Mouse (Mus musculus) G1E (cell line): ENCODE data around the gene Parn. TPM values are rescaled to one million over a fixed set of nuclear protein-coding genes. Genes with fewer than 3 reads are reported as not detected.

ENCODE experiments used
- ATAC-seq: 2 replicates; pipeline ENCODE4 v1.8.0; 2016; ENCODE audit warnings: mild to moderate bottlenecking; ENCODE audit not compliant: insufficient number of reproducible peaks, poor library complexity, low FRiP score, severe bottlenecking; ENCODE audit errors: extremely low read depth
- DNase-seq: peaks from one replicate; pipeline ENCODE4 v3.0.0; 2012; ENCODE audit warnings: low spot score
- H3K27me3 ChIP-seq: 2 replicates; pipeline ENCODE4 v1.6.1; 2012; ENCODE audit warnings: mild to moderate bottlenecking, low read length, inconsistent platforms; ENCODE audit not compliant: insufficient read depth
- H3K36me3 ChIP-seq: replicated peaks from 2 replicates; pipeline ENCODE3; 2012; ENCODE audit warnings: mild to moderate bottlenecking, inconsistent platforms
- H3K4me1 ChIP-seq: 2 replicates; pipeline ENCODE4 v1.6.1; 2012; ENCODE audit warnings: low read depth, low read length, inconsistent platforms, mixed read lengths; ENCODE audit not compliant: insufficient read depth
- H3K4me3 ChIP-seq: 2 replicates; pipeline ENCODE4 v1.5.1; 2012; ENCODE audit warnings: low read depth, mild to moderate bottlenecking, inconsistent platforms, low read length, moderate library complexity, mixed read lengths
- H3K9me3 ChIP-seq: replicated peaks from 2 replicates; pipeline ENCODE4 v1.6.1; 2012; ENCODE audit warnings: inconsistent platforms
- CTCF ChIP-seq: IDR thresholded peaks from 2 replicates; pipeline ENCODE4 v1.5.1; 2012; ENCODE audit warnings: low read depth, low read length, inconsistent platforms, mixed read lengths
- GATA1 ChIP-seq: IDR thresholded peaks from 2 replicates; pipeline ENCODE4 v1.6.1; 2012; ENCODE audit warnings: borderline replicate concordance, low read length, inconsistent platforms, mixed read lengths
- GATA2 ChIP-seq: IDR thresholded peaks from 2 replicates; pipeline ENCODE4 v1.6.1; 2012; ENCODE audit warnings: low read depth, low read length, inconsistent platforms, borderline replicate concordance
- POLR2AphosphoS5 ChIP-seq: IDR thresholded peaks from 2 replicates; pipeline ENCODE4 v1.6.1; 2012; ENCODE audit warnings: low read depth, low read length, inconsistent platforms; ENCODE audit not compliant: insufficient replicate concordance
- TAL1 ChIP-seq: conservative IDR thresholded peaks from 2 replicates; pipeline ENCODE4 v1.6.1; 2012; ENCODE audit warnings: low read depth, low read length, inconsistent platforms, mixed read lengths
- polyA plus RNA-seq: library from polyadenylated mRNA; stranded (reverse); fragments of >175 nt; gene quantifications from 2 replicates; pipeline ENCODE4 v1.2.3, GENCODE M21; 2012
- total RNA-seq, 2 experiments: library from RNA; stranded (forward) in 1 of 2; stranded (reverse) in 1 of 2; fragments of 200-1000 nt in 1 of 2; fragments of >200 nt in 1 of 2; fragmentation: Nextera tagmentation in 1 of 2; gene quantifications; 2 replicates each; pipeline ENCODE4 v1.2.3; 2014 to 2017

The Parn gene
- total and polyA plus RNA-seq, 3 experiments, result 40.1 to 93.8 (median 54.7) TPM

DNA sequence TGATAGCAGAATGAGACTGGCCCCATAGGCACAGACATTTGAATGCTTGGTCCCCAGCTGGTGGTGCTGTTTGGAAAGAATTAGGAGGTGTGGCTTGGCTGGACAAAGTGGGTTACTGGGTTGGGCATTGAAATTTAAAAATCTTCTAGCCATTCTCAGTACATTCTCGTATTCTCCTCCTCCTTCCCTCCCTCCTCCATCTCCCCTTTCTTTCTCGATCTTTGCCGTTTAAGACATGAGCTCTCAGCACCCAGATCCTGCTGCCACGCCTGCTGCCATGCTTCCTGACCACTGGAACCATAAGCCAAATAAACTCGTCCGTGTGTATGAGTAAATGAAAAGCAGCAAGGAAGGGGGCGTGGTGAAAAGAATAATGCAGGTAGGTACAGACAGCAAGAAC lies 111.5 kb downstream of the Parn start:
- TF ChIP-seq POLR2AphosphoS5, result no peak
- TF ChIP-seq GATA2, result no peak
- no peak for TF ChIP-seq GATA1
- TF ChIP-seq CTCF, result no peak
- no peak for TF ChIP-seq TAL1
- H3K4me1 ChIP-seq, result no peaks in the 10 kb centered on the region
- H3K4me3 ChIP-seq, result no peak overlapping the region
- peaks cover 51% of the 10 kb centered on the region for H3K36me3 ChIP-seq
- ATAC-seq, result no peak
- DNase-seq, result no peak
- H3K27me3 ChIP-seq, result no peaks in the 10 kb centered on the region
- H3K9me3 ChIP-seq, result no peaks in the 10 kb centered on the region; the same call in 1 of the 2 replicates

DNA sequence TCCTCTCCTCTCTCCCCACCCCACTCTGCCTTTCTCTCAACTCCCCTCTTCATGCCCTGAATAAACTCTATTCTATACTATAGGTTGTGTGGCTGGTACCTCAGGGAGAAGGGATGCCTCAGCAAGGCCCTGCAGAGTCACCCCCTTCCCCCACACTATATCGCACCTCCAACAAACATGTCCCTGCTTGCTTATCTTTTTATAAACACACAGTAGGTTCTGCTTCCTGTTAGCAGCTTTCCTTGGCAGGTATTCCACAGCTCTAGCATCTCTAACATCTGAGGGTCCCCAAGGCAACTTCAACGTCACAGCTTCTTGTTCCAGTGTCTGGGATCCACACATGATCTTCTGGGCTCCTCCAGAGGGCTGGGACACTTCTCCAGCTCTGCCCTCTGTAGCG lies 117.3 kb downstream of the Parn start:
- Histone ChIP-seq H3K27me3 (no peaks in the 10 kb centered on the region), H3K36me3 (peaks cover 68% of the 10 kb centered on the region)
- ATAC-seq, result no peak

GRCm38 (mm10) chr16:13549976-13550375 lies 118.0 kb downstream of the Parn start:
- no peak for ATAC-seq
- no peak for TF ChIP-seq GATA1
- no peaks in the 10 kb centered on the region for H3K27me3 ChIP-seq
- no peaks in the 10 kb centered on the region for H3K4me1 ChIP-seq
- no peak for DNase-seq
- peaks cover 65% of the 10 kb centered on the region for H3K36me3 ChIP-seq
- no peak overlapping the region for H3K4me3 ChIP-seq
- H3K9me3 ChIP-seq, result peaks cover 48% of the 10 kb centered on the region

More for the DNA sequence above, 117.3 kb downstream of the Parn start:
- no peak for DNase-seq
- Histone ChIP-seq H3K4me3 (no peak overlapping the region), H3K4me1 (no peaks in the 10 kb centered on the region), H3K9me3 (peaks cover 41% of the 10 kb centered on the region)
- TF ChIP-seq CTCF (no peak), GATA1 (no peak), GATA2 (no peak)

DNA sequence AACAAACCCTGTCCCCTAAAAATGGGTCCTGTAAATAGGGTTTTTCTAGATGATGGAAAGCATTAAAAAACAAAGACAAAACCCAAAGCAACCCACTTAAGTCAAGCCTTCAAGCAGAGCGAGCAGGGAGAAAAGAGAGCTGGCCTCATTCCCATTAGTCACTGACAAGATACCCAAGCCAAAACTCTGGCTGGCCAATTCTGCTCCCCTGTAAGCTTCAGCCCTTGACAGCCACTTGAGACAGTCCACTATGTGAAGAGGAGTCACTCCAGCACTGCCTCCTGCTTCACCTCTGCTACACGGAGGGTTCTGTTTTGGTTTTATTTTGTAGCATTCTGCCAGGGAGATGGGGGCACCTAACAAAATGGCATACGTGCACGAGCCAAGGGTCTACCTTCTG lies 126.2 kb downstream of the Parn start:
- peaks cover 30% of the 10 kb centered on the region for H3K9me3 ChIP-seq
- no peak for ATAC-seq
- TF ChIP-seq GATA1, result no peak
- TF ChIP-seq POLR2AphosphoS5, result no peak
- TF ChIP-seq TAL1, result no peak
- TF ChIP-seq GATA2, result no peak
- H3K27me3 ChIP-seq, result no peaks in the 10 kb centered on the region
- H3K4me3 ChIP-seq, result no peak overlapping the region
- peaks cover 83% of the 10 kb centered on the region for H3K36me3 ChIP-seq
- H3K4me1 ChIP-seq, result no peaks in the 10 kb centered on the region
- DNase-seq, result no peak

DNA sequence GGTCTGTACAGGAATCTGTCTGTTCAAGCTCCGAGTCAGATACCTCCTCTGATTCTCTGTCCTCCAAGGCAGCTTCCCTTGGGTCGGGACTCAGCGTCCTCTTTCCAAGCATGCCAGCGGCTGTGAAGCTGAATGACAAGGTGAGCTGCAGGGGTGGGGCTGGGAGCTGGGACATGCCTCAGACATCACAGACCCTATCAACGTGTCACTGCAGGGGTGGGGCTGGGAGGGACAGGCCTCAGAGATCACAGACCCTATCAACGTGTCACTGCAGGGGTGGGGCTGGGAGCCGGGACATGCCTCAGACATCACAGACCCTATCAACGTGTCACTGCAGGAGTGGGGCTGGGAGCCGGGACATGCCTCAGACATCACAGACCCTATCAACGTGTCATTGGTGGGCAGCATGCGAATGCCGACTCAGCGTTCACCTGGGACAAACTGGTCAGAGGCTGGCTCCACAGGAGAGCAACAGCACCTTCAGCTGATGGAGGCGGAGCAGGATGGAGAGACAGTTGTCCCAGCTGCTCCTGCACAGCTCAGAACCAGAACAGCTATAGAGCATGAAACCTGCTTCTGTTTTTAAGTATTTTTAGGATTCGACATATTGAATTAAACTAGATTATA lies 126.7 kb downstream of the Parn start:
- no peak for DNase-seq
- H3K9me3 ChIP-seq, result peaks cover 24% of the 10 kb centered on the region
- no peak overlapping the region for H3K4me3 ChIP-seq
- TF ChIP-seq GATA2, result no peak
- no peak for TF ChIP-seq TAL1
- no peak for TF ChIP-seq CTCF
- TF ChIP-seq POLR2AphosphoS5, result no peak
- TF ChIP-seq GATA1, result no peak
- peaks cover 83% of the 10 kb centered on the region for H3K36me3 ChIP-seq
- H3K27me3 ChIP-seq, result no peaks in the 10 kb centered on the region
- ATAC-seq, result no peak
- H3K4me1 ChIP-seq, result no peaks in the 10 kb centered on the region

DNA sequence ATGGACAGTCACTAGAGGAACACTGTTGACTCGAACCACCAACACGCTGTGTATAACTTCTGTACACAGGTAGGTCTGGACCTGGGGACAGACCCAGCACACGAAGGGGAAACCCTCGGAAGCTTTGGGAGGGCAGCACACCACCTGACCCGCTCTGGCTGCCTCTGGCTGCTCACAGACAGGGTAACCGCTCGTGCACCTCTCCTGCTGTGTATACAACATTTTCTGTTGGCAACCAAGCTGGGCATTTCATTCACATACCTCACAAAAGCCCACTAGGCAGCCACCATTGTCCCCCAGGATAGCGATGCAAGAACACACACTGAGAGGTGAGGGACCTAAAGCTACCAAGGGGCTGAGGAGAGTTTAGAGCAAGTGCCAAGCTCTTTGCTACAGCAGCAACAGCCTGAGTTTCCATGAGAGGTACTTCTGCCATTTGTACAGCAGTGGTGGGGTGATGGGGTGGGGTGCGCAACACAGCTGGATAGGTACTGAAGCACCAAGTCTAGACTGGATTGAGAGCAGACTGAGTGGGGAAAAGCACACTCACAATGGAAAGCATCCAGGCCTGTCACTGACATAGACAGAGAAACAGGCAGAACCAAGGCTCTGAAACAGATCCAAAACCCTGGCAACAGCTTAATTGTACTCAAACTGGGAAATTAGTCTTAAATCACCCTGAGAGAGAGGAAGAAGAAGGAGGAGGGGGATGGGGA lies 128.9 kb downstream of the Parn start:
- H3K9me3 ChIP-seq, result peaks cover 4% of the 10 kb centered on the region
- TF ChIP-seq GATA2 (no peak), TAL1 (no peak), CTCF (no peak), POLR2AphosphoS5 (no peak), GATA1 (no peak)
- no peaks in the 10 kb centered on the region for H3K27me3 ChIP-seq
- no peak overlapping the region for H3K4me3 ChIP-seq
- H3K36me3 ChIP-seq, result peaks cover 76% of the 10 kb centered on the region
- H3K4me1 ChIP-seq, result no peaks in the 10 kb centered on the region
- ATAC-seq (no peak), DNase-seq (no peak)
